Mouse (Mus musculus): ENCODE data around the gene Dhrs4. TPM values are rescaled to one million over a fixed set of nuclear protein-coding genes. Genes with fewer than 3 reads are reported as not detected.

Gene Dhrs4
- polyA plus RNA-seq, 1 experiment from 2014 or later, result 83.2 TPM

- H3K27me3 ChIP-seq, result no peaks in the 10 kb centered on the region
- H3K27ac ChIP-seq, result no peak overlapping the region
- no peak overlapping the region for H3K4me2 ChIP-seq
- no peak overlapping the region for H3K9ac ChIP-seq (replicated peaks)
- ATAC-seq (ENCODE audit: insufficient number of reproducible peaks, insufficient read depth, low FRiP score, low TSS enrichment, low read depth), result no peak
- peaks cover 4% of the 10 kb centered on the region; the same call in 1 of the 2 replicates for H3K4me1 ChIP-seq (replicated peaks)
- peaks cover 41% of the 10 kb centered on the region for H3K36me3 ChIP-seq
- H3K9me3 ChIP-seq, result no peaks in the 10 kb centered on the region
- H3K4me3 ChIP-seq (replicated peaks), result no peak overlapping the region
- WGBS, result 73% methylated on average over 5 of the region's 5 CpGs
These were observed 6.0 kb downstream of the Dhrs4 start for GRCm38 (mm10) chr14:55484430-55485085.

- no peak overlapping the region for H3K4me2 ChIP-seq
- H3K9ac ChIP-seq (replicated peaks), result no peak overlapping the region
- no peak overlapping the region for H3K27ac ChIP-seq
- WGBS, result 92% methylated on average over 8 of the region's 8 CpGs
- peaks cover 41% of the 10 kb centered on the region for H3K36me3 ChIP-seq
- no peak for ATAC-seq (ENCODE audit: insufficient number of reproducible peaks, insufficient read depth, low FRiP score, low TSS enrichment, low read depth)
- no peaks in the 10 kb centered on the region for H3K27me3 ChIP-seq
- no peak overlapping the region for H3K4me3 ChIP-seq (replicated peaks)
- H3K4me1 ChIP-seq (replicated peaks), result peaks cover 5% of the 10 kb centered on the region
- no peaks in the 10 kb centered on the region for H3K9me3 ChIP-seq
These were observed 8.3 kb downstream of the Dhrs4 start for GRCm38 (mm10) chr14:55486836-55487235.

DNA sequence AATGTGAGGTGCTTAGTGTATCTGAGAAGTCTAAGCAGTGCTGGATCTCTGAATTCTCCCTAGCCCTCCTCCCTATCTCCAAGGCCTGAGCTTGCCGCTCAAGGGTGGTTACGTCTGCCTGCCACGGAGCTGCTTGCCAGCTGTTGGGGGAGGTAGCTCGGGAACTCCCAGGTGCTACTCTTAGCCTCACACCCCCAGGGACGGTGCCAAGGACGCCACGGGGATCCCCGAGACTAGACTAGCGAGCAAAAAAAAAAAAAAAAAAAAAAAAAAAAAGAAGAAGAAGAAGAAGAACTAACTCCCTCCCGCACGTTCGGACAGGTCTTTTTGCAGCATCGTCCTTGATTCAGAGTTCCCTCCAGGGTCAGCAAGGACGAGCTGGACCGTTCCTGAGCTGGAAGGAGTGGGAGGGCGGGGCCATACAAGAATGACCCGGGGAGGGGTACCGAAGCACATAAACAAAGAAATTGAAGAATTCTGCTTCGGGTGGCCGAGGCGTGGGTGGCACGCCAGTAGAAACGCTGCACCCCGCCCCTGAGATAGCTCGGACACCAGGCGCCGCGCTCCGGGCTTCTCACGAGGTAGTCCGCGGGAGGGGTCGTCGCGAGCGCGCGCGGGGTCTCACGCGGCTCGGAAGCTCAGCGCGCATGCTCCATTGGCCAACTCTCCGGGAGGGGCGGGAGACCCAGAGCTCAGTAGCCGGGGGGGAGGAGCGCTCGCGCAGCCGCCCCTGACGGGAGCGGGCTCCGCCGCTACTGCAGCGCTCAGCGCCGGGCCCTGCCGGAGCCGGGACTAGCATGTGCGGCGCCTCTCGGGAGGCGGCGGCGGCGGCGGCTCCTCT is 12.0 kb downstream of the Dhrs4 start, which contains the start of gene Carmil3:
Gene Carmil3, plus strand, starts transcription at position 291 of the 841 bp plus-strand sequence.
- under 1% methylated on average over 67 of the region's 68 CpGs for WGBS
- Histone ChIP-seq H3K9ac (replicated peaks) (peak within 1 kb of the TSS; percentile 75), H3K27ac (peak within 1 kb of the TSS; percentile 62), H3K36me3 (peaks cover 38% of the 10 kb centered on the region), H3K4me3 (replicated peaks) (peak within 1 kb of the TSS; percentile 77), H3K4me2 (peak within 1 kb of the TSS; percentile 94), H3K4me1 (replicated peaks) (peaks cover 10% of the 10 kb centered on the region), H3K9me3 (no peaks in the 10 kb centered on the region), H3K27me3 (no peaks in the 10 kb centered on the region)
- ATAC-seq (ENCODE audit: insufficient number of reproducible peaks, insufficient read depth, low FRiP score, low TSS enrichment, low read depth), result peak; percentile 76

GRCm38 (mm10) chr14:55491291-55491833 is 12.8 kb downstream of the Dhrs4 start:
- Histone ChIP-seq H3K27me3 (no peaks in the 10 kb centered on the region), H3K4me1 (replicated peaks) (peaks cover 10% of the 10 kb centered on the region), H3K27ac (peak overlapping the region; percentile 62), H3K4me3 (replicated peaks) (peak overlapping the region; percentile 77), H3K9me3 (no peaks in the 10 kb centered on the region), H3K4me2 (peak overlapping the region; percentile 94), H3K36me3 (peaks cover 31% of the 10 kb centered on the region), H3K9ac (replicated peaks) (peak overlapping the region; percentile 75)
- WGBS, result under 1% methylated on average over 26 of the region's 30 CpGs
- ATAC-seq (ENCODE audit: insufficient number of reproducible peaks, insufficient read depth, low FRiP score, low TSS enrichment, low read depth), result peak; percentile 40

DNA sequence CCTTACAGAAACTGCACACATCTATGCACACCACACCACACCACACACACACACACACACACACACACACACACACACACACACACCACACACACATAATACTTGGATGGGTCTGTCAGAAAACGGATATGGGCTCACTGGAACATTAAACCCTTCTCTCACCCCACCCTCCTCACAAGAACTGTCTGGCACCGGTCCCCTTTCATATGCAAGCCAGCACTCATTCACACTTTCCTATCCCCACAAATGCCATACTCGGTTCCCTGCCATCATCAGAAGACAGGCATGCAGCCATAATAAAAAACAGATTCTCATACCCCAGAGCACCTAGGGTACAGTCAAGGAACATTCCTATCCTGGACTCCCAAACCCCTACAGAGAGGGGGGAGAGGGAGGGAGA is 13.5 kb downstream of the Dhrs4 start:
- Histone ChIP-seq H3K36me3 (peaks cover 24% of the 10 kb centered on the region), H3K9me3 (no peaks in the 10 kb centered on the region), H3K4me2 (peak overlapping the region; percentile 94; the same call in 1 of the 2 replicates), H3K4me3 (replicated peaks) (peak overlapping the region; percentile 77; the same call in 1 of the 2 replicates), H3K27me3 (no peaks in the 10 kb centered on the region), H3K9ac (replicated peaks) (peak overlapping the region; percentile 75; the same call in 1 of the 2 replicates), H3K27ac (no peak overlapping the region), H3K4me1 (replicated peaks) (peaks cover 10% of the 10 kb centered on the region)
- WGBS, result 36% methylated on average over 3 of the region's 3 CpGs
- ATAC-seq (ENCODE audit: insufficient number of reproducible peaks, insufficient read depth, low FRiP score, low TSS enrichment, low read depth), result 0 out of 2 replicates have a peak, but pooled peaks have one; percentile 1

- no peak overlapping the region for H3K27ac ChIP-seq
- no peaks in the 10 kb centered on the region for H3K27me3 ChIP-seq
- ATAC-seq (ENCODE audit: insufficient number of reproducible peaks, insufficient read depth, low FRiP score, low TSS enrichment, low read depth), result no peak
- no peak overlapping the region for H3K4me3 ChIP-seq (replicated peaks)
- 0 out of 2 replicates have a peak, but pooled peaks cover 13% of the 10 kb centered on the region for H3K36me3 ChIP-seq
- 74% methylated on average over 20 of the region's 20 CpGs for WGBS
- H3K4me2 ChIP-seq, result no peak overlapping the region
- H3K4me1 ChIP-seq (replicated peaks), result peaks cover 13% of the 10 kb centered on the region
- no peaks in the 10 kb centered on the region for H3K9me3 ChIP-seq
- H3K9ac ChIP-seq (replicated peaks), result no peak overlapping the region
These were observed 17.1 kb downstream of the Dhrs4 start for GRCm38 (mm10) chr14:55495509-55496240.

GRCm38 (mm10) chr14:55496761-55497448 is 18.3 kb downstream of the Dhrs4 start:
- Histone ChIP-seq H3K9me3 (no peaks in the 10 kb centered on the region), H3K4me3 (replicated peaks) (no peak overlapping the region), H3K4me2 (no peak overlapping the region), H3K4me1 (replicated peaks) (peaks cover 7% of the 10 kb centered on the region), H3K27ac (no peak overlapping the region), H3K27me3 (no peaks in the 10 kb centered on the region), H3K36me3 (0 out of 2 replicates have a peak, but pooled peaks cover 13% of the 10 kb centered on the region), H3K9ac (replicated peaks) (no peak overlapping the region)
- WGBS, result 76% methylated on average over 16 of the region's 16 CpGs
- ATAC-seq (ENCODE audit: insufficient number of reproducible peaks, insufficient read depth, low FRiP score, low TSS enrichment, low read depth), result no peak

- Histone ChIP-seq H3K4me3 (replicated peaks) (no peak overlapping the region), H3K27me3 (no peaks in the 10 kb centered on the region), H3K9me3 (no peaks in the 10 kb centered on the region), H3K9ac (replicated peaks) (no peak overlapping the region; the same call in 1 of the 2 replicates), H3K4me2 (no peak overlapping the region), H3K36me3 (0 out of 2 replicates have a peak, but pooled peaks cover 13% of the 10 kb centered on the region), H3K4me1 (replicated peaks) (0 out of 2 replicates have a peak, but pooled peaks cover 3% of the 10 kb centered on the region), H3K27ac (no peak overlapping the region)
- 0 out of 2 replicates have a peak, but pooled peaks have one; percentile 43 for ATAC-seq (ENCODE audit: insufficient number of reproducible peaks, insufficient read depth, low FRiP score, low TSS enrichment, low read depth)
- WGBS, result 30% methylated on average over 6 of the region's 6 CpGs
These were observed 18.9 kb downstream of the Dhrs4 start for GRCm38 (mm10) chr14:55497449-55497821.

DNA sequence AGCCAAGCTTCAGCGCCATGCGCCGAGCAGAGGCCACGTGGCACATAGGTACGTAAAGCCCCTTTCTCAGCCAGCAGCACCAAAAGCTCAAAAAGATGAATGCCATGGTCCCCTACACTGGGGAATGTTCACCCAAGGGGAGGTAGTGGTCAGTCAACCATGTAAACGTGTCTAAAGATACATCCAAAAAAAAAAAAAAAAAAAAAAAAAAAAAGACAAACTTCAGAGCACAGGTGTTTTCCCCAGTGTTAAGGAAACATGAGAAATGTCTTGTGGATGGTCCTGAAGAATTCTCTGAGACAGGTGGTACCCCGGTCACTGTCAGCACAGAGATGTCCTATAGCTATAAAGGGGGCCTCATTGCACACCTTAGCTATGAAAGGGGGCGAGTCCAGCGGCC is 27.1 kb downstream of the Dhrs4 start:
- Histone ChIP-seq H3K36me3 (no peaks in the 10 kb centered on the region), H3K27me3 (peaks cover 12% of the 10 kb centered on the region), H3K4me1 (replicated peaks) (peaks cover 6% of the 10 kb centered on the region; the same call in 1 of the 2 replicates), H3K9me3 (no peaks in the 10 kb centered on the region), H3K9ac (replicated peaks) (no peak overlapping the region), H3K27ac (no peak overlapping the region), H3K4me3 (replicated peaks) (no peak overlapping the region), H3K4me2 (no peak overlapping the region)
- WGBS, result 82% methylated on average over 9 of the region's 9 CpGs
- no peak for ATAC-seq (ENCODE audit: insufficient number of reproducible peaks, insufficient read depth, low FRiP score, low TSS enrichment, low read depth)

DNA sequence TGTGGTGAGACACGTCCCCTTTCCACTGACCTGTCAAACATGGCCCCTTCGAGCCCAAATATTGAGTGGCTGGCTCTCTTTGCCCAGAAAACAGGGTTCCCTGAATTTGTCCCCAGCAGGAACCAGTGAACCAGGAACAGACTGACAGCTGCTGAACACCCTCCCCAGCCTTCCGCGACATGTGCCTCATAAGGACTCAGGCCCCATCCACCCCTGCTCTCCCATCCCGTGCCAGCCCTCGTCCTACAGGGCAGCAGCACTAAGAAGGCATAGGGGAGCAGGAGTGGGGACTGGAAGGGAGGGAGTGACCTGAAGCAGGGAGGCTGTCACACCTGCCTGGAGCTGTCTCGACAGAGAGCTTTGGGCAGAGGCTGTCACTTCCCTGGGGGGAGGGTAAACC is 29.2 kb downstream of the Dhrs4 start:
- Histone ChIP-seq H3K4me3 (replicated peaks) (no peak overlapping the region), H3K9me3 (no peaks in the 10 kb centered on the region), H3K4me1 (replicated peaks) (peaks cover 9% of the 10 kb centered on the region; the same call in 1 of the 2 replicates), H3K27me3 (peaks cover 30% of the 10 kb centered on the region), H3K36me3 (no peaks in the 10 kb centered on the region), H3K27ac (no peak overlapping the region), H3K4me2 (no peak overlapping the region), H3K9ac (replicated peaks) (no peak overlapping the region)
- ATAC-seq (ENCODE audit: insufficient number of reproducible peaks, insufficient read depth, low FRiP score, low TSS enrichment, low read depth), result no peak
- 52% methylated on average over 7 of the region's 7 CpGs for WGBS
